Mouse (Mus musculus) CH12.LX (cell line): ENCODE measurements around the gene Ddias.

ENCODE experiments used
- CHD2 ChIP-seq: IDR thresholded peaks from 2 replicates; pipeline ENCODE4 v1.6.1; 2011; ENCODE audit warnings: low read length, improper control_type of control experiment
- CTCF ChIP-seq, 2 experiments: IDR thresholded peaks in 1 of 2; conservative IDR thresholded peaks in 1 of 2; 2 replicates each; pipeline ENCODE4 v1.5.1; 2011 to 2012; ENCODE audit warnings: low read depth in 2 of 2, low read length in 2 of 2, improper control_type of control experiment in 1 of 2, inconsistent platforms in 1 of 2, mild to moderate bottlenecking in 1 of 2, moderate library complexity in 1 of 2
- MEF2A ChIP-seq: IDR thresholded peaks from 2 replicates; pipeline ENCODE4 v1.6.1; 2014; ENCODE audit warnings: low read depth, mild to moderate bottlenecking, inconsistent platforms, low read length, improper control_type of control experiment, borderline replicate concordance
- POLR2A ChIP-seq: IDR thresholded peaks from 2 replicates; pipeline ENCODE4 v1.6.1; 2011; ENCODE audit warnings: low read depth, mild to moderate bottlenecking, improper control_type of control experiment, low read length
- USF1 ChIP-seq: IDR thresholded peaks from 2 replicates; pipeline ENCODE4 v1.6.1; 2014; ENCODE audit warnings: low read depth, mild to moderate bottlenecking, inconsistent platforms, low read length, improper control_type of control experiment
- USF2 ChIP-seq: conservative IDR thresholded peaks from 2 replicates; pipeline ENCODE4 v1.6.1; 2011; ENCODE audit warnings: low read depth, low read length, improper control_type of control experiment
- ZKSCAN1 ChIP-seq: IDR thresholded peaks from 2 replicates; pipeline ENCODE4 v1.6.1; 2012; ENCODE audit warnings: low read depth, inconsistent platforms, low read length, improper control_type of control experiment, borderline replicate concordance

DNA sequence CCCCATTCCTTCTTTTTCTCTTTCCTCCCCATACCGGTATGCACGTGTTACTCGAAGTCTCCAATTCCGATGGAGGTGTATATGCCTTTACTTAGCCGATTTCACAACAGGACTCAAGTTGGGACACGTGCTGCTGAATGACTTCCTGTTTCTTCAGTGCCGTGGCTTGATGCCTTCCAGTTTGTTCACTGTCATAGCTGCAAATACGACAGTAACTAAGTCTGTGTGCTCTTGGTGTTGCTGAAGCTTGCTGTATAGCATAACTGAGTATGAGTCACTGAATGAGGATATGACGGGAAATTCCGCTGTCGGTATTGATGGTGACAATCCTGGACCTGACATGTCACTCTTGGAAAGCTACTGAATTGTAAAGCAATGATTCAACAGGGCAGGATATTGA, 36.8 kb downstream of the Ddias start:
- TF ChIP-seq ZKSCAN1 (no peak), CTCF (conservative IDR thresholded peaks at IDR 0.05 in 1 of 2, IDR thresholded peaks at IDR 0.05 in 1 of 2; ENCODE audit: low read depth in 2 of 2, low read length in 2 of 2) (no peak), USF1 (no peak), MEF2A (no peak), POLR2A (no peak), CHD2 (no peak), USF2 (no peak)
